ENCODE assay signal across 17 mouse cellular contexts in genomic region chr5:140270976-140271685, GRCm38 (mm10). TPM values are rescaled to one million over a fixed set of nuclear protein-coding genes. Genes with fewer than 3 reads are reported as not detected.
DNase-seq lines count a peak whose midpoint lies in the region; ATAC-seq and TF ChIP-seq lines count a peak whose summit lies in the region.
"Had no signal": no experiment of that assay in that cellular context is flagged by ENCODE, and none has a peak within 500 bp of the region (broad histone marks: within the 10 kb centered on the region; RNA-seq: fewer than 3 reads in every experiment).

No protein-coding gene starts in this region.

- H3K9ac ChIP-seq in heart, embryonic 16.5 days (ENCODE audit: low read length) = no peak overlapping the region
- no peak overlapping the region for H3K9ac ChIP-seq in heart, embryonic 12.5 days
- H3K9ac ChIP-seq in lung, embryonic 14.5 days = no peak overlapping the region

- H3K4me2 ChIP-seq in heart, embryonic 16.5 days (ENCODE audit: low read depth, low read length) = no peak overlapping the region
- no peak overlapping the region for H3K4me2 ChIP-seq in heart, embryonic 12.5 days
- no peak overlapping the region for H3K4me2 ChIP-seq in lung, embryonic 14.5 days

- H3K27me3 ChIP-seq in heart, embryonic 16.5 days (ENCODE audit: control insufficient read depth, insufficient read depth, low read length) = peaks cover 4% of the 10 kb centered on the region; the same call in 1 of the 2 replicates
- H3K27me3 ChIP-seq in heart, embryonic 12.5 days (replicated peaks) = peaks cover 20% of the 10 kb centered on the region
- no peaks in the 10 kb centered on the region for H3K27me3 ChIP-seq in lung, embryonic 14.5 days (ENCODE audit: insufficient read depth, low read length)

- no peak for DNase-seq in lung, embryonic 14.5 days
- DNase-seq in lung, postnatal 4 days = no peak
- peak; percentile 57 for DNase-seq in naive thymus-derived CD4-positive, alpha-beta T cell, adult 2 months (ENCODE audit: low read depth)
- DNase-seq in thymus, postnatal 4 days = peak; percentile 79
- DNase-seq: adrenal gland, adult 8-10 months; B cell, adult 2 months; cerebellum, adult 2 months; gastrocnemius, postnatal 10 days; heart, postnatal 4 days; lung, postnatal 14 days; right cerebral cortex, adult 18-20 months had no signal

- H3K36me3 ChIP-seq in heart, embryonic 16.5 days (ENCODE audit: control insufficient read depth, insufficient read depth) = no peaks in the 10 kb centered on the region
- H3K36me3 ChIP-seq in heart, embryonic 12.5 days = no peaks in the 10 kb centered on the region
- H3K36me3 ChIP-seq in lung, embryonic 14.5 days (ENCODE audit: insufficient read depth) = peaks cover 20% of the 10 kb centered on the region

- H3K4me1 ChIP-seq in heart, embryonic 16.5 days (ENCODE audit: control insufficient read depth, insufficient read depth, low read length) = no peaks in the 10 kb centered on the region
- H3K4me1 ChIP-seq in heart, embryonic 12.5 days (replicated peaks) = no peaks in the 10 kb centered on the region
- no peaks in the 10 kb centered on the region for H3K4me1 ChIP-seq in lung, embryonic 14.5 days (ENCODE audit: insufficient read depth)

- peak overlapping the region; percentile 21; the same call in 1 of the 2 replicates for H3K27ac ChIP-seq in heart, embryonic 16.5 days (ENCODE audit: low read length)
- H3K27ac ChIP-seq in heart, embryonic 12.5 days (ENCODE audit: poor library complexity, severe bottlenecking) = no peak overlapping the region
- H3K27ac ChIP-seq in lung, embryonic 14.5 days (ENCODE audit: low read depth) = no peak overlapping the region

- H3K4me3 ChIP-seq in heart, embryonic 16.5 days (ENCODE audit: low read length) = no peak overlapping the region
- no peak overlapping the region for H3K4me3 ChIP-seq in heart, embryonic 12.5 days
- H3K4me3 ChIP-seq in lung, embryonic 14.5 days (ENCODE audit: low read depth, low read length) = no peak overlapping the region
- H3K4me3 ChIP-seq: myocyte had no signal

- H3K9me3 ChIP-seq in heart, embryonic 16.5 days (replicated peaks; ENCODE audit: control insufficient read depth, low read length) = no peaks in the 10 kb centered on the region
- no peaks in the 10 kb centered on the region for H3K9me3 ChIP-seq in heart, embryonic 12.5 days (replicated peaks)
- H3K9me3 ChIP-seq in lung, embryonic 14.5 days (ENCODE audit: low read depth, low read length) = no peaks in the 10 kb centered on the region
- H3K9me3 ChIP-seq: G1E had no signal

- WGBS in heart, embryonic 16.5 days = 91% methylated on average over 5 of the region's 5 CpGs
- 86% methylated on average over 5 of the region's 5 CpGs for whole genome bisulfite sequencing in heart, embryonic 12.5 days
- 84% methylated on average over 5 of the region's 5 CpGs for WGBS in lung, embryonic 14.5 days

- ATAC-seq in heart, embryonic 16.5 days (replicated peaks; ENCODE audit: extremely low read depth, insufficient read depth, low FRiP score) = 0 out of 2 replicates have a peak, but pooled peaks have one; percentile 32
- ATAC-seq in heart, embryonic 12.5 days (ENCODE audit: insufficient number of reproducible peaks, low FRiP score) = no peak
- ATAC-seq in lung, embryonic 14.5 days (ENCODE audit: insufficient read depth) = no peak
- ATAC-seq in erythroblast, adult 5-6 weeks (replicated peaks; ENCODE audit: low FRiP score, poor library complexity, severe bottlenecking) = no peak
- ATAC-seq: forebrain, embryonic 14.5 days had no signal

- TF ChIP-seq CTCF in lung, embryonic 14.5 days (IDR thresholded peaks at IDR 0.05; ENCODE audit: low read depth) = peak; percentile 16; the same call in 1 of the 2 replicates

RNA-seq across cellular contexts. Expression of gene Mad1l1, which starts 50.2 kb away (rescaled TPM):
- 26.5 and 27.8 TPM in 2 replicates for polyA plus RNA-seq in heart, embryonic 16.5 days (2015; fragmentation: Nextera tagmentation; extraction: Ambion mirVana)
- polyA plus RNA-seq in heart, embryonic 12.5 days (2016; fragmentation: Nextera tagmentation; extraction: Ambion mirVana) = 25.5 and 26.3 TPM in 2 replicates
- polyA plus RNA-seq in lung, embryonic 14.5 days (2014; fragmentation: Nextera tagmentation; extraction: Ambion mirVana) = 52.6 and 61.6 TPM in 2 replicates
- total RNA-seq in erythroblast, adult 5-6 weeks (2015; ENCODE audit: low replicate concordance) = 2.7 and 4.8 TPM in 2 replicates
- total RNA-seq in erythroblast, adult 5-6 weeks (2017; ENCODE audit: low replicate concordance) = 22.4 and 44.6 TPM in 2 replicates

RNA-seq across cellular contexts. Expression of gene Nudt1, which starts 50.3 kb away (rescaled TPM):
- polyA plus RNA-seq in heart, embryonic 16.5 days (2015; fragmentation: Nextera tagmentation; extraction: Ambion mirVana) = 27.4 and 28.5 TPM in 2 replicates
- 25.8 and 28.0 TPM in 2 replicates for polyA plus RNA-seq in heart, embryonic 12.5 days (2016; fragmentation: Nextera tagmentation; extraction: Ambion mirVana)
- polyA plus RNA-seq in lung, embryonic 14.5 days (2014; fragmentation: Nextera tagmentation; extraction: Ambion mirVana) = 44.2 and 47.5 TPM in 2 replicates
- 10.0 and 11.7 TPM in 2 replicates for total RNA-seq in erythroblast, adult 5-6 weeks (2015; ENCODE audit: low replicate concordance)
- total RNA-seq in erythroblast, adult 5-6 weeks (2017; ENCODE audit: low replicate concordance) = 5.3 and 10.3 TPM in 2 replicates

Comparison
In these comparisons a context has a peak if more than half of its experiments do, and no peak if none do; other contexts are left out.
1. DNase-seq: peak in naive thymus-derived CD4-positive, alpha-beta T cell, adult 2 months (single experiment) and thymus, postnatal 4 days (single experiment); none in lung, embryonic 14.5 days (single experiment) and lung, postnatal 4 days (0 of 2).